Mouse (Mus musculus) embryo, embryonic 11.5 days (tissue): Measurements from ENCODE around the gene Slc45a3.
A peak's percentile ranks its signal among the peaks of the same experiment; 100 is the strongest.

Source experiments
- DNase-seq: peaks from one replicate; pipeline ENCODE4 v3.0.0-alpha.2; 2012; ENCODE audit warnings: low read depth, low spot score

Gene Slc45a3

DNA sequence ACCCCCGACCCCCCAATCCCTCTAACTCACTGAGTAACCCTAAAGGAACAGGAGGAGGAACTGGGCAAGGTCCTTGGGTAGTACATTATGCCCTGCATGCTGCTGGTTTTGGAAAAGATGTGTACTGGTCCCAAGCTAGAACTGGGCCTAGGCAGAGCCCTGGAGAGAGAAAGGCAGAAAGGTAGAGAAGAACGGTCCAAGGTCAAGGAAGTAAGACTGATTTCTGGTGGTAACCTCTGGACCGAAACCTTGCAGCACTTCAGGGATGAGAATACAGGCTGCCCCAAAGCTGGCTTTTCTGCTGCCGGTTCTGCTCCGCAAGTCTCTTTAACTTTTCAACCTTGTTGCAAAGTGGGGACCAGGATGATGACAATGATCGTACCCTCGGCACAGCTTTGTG is 1.8 kb downstream of the Slc45a3 start:
- DNase-seq, result no peak

DNA sequence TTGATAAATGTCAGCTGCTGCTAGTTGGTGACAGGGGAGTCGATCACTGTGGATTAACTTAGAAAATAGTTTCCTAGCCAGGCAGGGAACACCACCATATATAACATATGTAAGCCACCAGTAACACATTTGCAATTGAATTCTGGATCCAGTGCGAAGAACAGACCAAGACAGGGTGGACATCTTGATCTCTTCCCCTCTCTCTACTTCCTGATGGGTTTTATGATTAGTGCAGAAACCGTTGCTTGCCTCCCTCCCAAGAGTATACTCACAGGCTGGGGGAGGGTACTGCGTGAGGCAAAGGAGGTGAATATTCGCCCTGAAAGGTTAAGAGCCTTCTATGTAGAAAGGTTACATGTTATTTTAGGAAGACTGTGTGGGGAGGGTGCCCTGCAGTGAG is 3.1 kb downstream of the Slc45a3 start:
- no peak for DNase-seq

DNA sequence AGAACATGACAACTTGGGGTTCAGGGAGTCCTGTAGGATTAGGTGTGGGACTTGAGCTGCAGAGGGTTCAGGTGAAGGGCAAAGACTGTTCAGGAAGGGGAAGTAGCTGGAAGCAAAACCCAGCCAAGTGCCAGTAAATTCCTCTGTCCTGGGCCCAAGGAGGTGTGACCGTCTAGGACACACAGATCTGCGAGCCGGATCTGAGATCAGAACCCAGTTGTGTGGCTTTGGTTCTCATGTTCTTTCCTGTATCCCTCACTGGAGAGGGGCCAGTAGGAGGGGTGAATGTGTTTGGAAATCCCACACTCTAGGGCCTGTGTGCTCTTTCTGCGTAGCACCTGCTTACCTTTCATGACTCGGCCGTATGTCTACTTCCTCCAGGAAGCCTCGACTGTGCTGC is 4.6 kb downstream of the Slc45a3 start:
- DNase-seq, result no peak

DNA sequence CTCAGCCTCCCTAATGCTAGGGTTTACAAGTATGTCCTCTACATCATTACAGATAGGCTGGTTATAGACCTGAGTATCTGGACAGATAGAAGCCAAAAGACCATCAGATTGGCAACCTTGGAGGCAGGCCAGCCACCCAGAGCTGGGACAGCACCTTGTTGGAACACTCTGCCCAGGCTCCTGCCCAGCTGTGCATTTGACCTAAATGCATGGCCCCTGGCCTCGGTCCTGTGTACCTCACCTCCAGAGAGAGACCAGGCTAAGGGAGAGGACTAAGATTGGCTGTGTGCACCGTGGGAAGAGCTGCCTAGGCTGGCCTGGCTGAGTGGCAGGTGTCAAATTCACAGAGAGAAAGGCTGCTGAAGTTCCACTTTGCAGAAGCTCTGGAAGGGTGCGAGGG is 5.8 kb downstream of the Slc45a3 start:
- no peak for DNase-seq

DNA sequence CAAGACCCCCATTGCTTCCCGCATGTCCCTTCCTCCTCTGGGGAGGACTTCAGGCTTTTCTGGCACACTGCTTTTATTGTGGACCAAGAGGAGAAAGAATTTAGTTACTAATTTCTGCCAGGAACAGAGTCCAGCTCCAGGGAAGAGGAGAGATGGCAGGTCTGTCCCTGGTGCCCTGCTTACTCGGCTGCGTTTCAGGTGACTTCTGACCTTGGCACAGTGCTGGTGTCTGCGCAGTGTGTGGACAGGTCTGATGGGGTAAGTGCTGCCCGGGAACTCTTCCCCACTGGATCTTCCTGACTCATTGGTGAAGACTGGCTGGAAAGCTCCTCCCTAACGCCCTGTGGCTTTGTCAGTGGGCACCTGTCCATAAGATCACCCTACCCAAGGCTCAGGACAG is 6.2 kb downstream of the Slc45a3 start:
- DNase-seq, result no peak

DNA sequence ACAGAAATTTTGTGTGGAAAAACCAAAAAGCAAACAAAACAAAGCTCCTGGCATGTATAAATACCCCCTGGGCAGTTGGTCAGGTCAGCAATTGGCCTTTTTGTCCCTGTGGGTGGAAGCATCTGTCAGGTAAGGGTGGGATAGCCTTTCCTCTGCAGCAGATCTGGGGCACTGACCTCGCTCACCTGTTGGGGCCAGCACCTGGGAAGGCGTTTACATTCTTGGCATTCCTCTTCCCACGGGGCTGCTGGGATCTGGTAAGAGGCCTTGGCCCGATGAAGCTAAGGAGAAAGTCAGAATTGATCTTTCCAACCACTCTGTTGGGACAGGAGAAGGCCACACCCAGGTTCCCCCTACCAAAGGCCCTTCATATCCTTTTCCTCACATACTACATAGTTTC is 7.1 kb downstream of the Slc45a3 start:
- no peak for DNase-seq

DNA sequence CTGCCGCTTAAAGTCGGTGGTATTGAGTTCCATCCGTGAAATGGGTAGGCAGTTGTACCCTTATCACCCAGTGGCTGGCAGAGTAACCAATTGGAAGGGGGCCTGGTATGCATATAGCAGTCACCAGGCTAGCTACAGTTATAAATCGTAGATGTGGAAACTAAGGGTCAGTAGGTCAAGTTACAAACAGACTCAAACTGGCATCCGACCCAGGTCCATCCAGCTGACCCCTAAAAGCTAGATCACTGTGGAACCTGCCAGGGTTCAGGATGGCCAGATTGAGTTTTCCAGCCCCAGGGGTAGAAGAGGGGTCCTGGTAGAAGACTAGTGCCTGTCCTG is 7.5 kb downstream of the Slc45a3 start:
- no peak for DNase-seq

DNA sequence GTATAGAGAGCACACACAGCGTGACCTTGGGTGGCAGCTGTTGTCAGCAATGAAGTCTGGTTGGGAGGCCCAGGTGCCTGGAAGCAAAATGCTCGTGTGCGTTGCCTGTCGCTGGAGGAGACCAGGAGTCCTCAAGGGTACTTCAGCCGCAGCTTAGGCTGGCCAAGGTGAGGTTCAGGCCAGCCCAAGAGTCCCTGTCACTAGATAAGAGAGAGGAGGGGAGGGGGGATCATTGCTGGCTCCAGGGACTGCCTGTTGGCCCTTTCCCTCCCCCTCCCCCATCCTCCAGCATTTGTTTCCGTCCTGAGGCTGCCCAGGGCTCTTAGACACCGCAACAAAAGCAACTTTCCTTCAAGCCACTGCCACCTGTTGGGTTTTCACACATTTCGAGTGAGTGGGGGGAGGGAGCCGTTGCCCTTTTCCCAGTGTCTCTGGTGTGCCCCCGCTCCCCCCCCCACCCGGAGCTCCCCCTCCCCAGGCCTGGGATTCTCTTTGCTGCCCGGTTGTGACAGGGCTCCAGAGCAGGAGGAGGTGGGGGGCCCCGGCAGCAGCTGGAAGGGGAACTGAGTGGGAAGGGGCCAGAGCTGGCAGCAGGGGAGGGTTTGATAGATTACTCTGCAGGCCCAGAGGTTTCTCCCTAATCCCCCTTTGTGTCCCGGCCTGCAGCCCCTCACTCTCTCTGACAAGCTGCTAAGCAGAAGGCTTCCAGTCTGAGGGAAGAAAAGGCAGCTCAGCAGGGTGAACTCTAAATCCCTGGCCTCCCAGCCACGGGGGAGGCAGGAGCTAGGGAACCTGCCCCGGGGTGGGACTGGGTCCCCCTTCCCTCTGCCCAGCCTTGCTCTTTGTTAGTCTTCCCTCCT is 8.1 kb downstream of the Slc45a3 start:
- no peak for DNase-seq

DNA sequence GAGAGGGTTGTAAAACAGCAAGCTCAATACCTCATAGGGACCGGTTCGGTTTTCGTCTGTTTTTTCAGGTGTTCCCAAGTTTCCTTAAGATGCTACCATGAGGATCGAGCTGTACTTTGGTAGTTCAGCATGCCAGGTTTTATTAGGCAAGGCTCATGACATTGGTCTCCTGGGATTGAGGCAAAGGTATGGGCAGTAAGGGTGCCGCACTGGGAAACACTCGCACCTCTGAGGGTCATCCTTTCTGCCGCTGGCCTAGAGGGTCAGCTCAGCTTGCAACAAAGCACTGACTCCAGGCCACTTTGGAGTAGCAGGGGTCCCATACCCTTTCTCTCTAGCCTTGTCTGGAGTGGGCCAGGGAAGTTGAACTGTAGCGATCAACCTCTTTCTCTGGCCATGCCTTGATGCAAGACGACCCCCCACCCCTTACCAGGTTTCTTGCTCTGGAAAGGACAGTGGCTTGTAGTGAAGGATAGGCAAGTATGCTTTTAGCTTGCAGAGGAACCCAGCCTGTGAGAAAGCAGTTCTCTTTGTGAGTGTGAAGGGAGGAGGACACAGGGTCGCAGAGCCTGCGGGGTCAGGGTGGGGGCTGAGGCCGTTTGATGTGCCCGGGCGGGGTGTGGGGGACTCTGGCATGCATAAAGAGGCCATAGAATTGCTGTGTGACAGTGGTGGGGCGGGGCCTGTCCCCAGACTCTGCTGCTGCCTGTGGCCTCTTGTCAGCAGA is 9.2 kb downstream of the Slc45a3 start:
- no peak for DNase-seq

DNA sequence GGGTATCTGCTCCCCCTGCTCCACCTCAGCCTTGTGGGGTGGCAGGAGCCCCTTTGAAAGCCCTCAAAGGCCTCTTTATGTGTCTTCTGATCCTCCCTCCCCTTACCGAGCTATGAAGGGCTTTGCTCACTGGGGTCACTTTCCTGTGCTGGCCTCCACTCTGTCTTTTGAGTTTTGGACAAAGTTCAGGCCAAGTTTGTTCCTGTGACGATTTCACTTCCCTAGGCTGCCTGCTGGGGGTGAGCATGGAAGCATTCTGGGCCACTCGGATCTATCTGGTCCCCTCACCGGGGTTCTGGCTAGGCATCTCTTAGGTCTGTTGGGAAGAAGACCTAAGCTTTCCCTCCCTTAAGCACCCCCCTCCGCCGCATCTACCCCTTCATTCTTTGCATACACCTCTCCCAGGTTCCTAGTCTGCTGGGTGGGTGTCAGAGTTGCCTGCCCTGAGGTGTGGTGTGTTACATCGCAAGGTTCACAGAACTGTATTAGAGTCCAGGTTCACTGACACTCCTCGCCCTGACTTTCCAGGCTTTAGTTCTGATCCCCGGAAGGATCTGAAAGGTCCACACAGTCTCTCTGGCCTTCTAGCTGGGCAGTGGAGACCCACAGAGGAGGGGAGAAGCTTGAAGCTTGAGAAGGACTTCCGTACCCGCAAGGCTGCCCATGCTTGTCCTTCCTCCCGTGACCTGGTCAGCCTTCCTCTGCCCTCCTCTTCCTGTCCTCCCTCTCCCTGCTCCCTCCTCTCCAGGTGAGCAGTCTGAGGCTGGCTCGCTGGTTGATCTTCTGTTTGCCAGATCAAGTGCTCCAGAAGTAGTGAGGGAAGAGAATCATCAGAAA is 9.9 kb downstream of the Slc45a3 start:
- no peak for DNase-seq

DNA sequence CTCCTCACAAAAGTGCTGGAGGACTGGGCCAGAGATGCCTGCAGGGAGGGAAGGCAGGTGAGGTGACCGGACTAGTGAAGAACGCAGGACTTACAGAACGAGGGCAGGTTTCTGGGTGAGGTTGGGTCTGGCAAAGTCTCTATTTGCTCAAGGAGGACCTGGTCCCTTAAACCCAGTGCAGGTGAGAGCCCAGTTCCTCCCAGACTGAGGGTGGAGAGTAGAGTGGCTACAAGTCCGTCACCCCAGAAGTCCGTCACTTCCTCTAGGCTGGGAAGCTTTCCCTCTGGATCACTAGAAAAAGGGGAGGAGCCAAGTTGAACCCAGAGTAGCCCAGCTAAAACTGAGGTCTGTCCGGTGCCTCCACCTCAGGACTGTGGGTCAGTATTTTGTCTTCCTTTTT is 11.2 kb downstream of the Slc45a3 start:
- no peak for DNase-seq

DNA sequence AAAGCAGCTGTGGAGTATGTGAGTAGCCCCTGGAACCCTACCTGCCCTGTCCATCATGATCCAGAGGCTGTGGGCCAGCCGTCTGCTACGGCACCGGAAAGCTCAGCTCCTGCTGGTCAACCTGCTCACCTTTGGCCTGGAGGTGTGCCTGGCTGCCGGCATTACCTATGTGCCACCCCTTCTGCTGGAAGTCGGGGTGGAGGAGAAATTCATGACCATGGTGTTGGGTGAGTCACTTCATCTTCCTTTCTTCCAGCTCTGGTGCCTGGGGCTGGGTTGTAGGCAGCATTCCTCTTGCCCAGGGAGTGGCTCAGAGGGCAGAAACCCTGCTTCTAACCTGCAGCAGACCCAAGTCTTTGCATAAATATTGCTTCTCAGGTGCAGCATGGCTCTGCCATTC is 14.1 kb downstream of the Slc45a3 start:
- no peak for DNase-seq

DNA sequence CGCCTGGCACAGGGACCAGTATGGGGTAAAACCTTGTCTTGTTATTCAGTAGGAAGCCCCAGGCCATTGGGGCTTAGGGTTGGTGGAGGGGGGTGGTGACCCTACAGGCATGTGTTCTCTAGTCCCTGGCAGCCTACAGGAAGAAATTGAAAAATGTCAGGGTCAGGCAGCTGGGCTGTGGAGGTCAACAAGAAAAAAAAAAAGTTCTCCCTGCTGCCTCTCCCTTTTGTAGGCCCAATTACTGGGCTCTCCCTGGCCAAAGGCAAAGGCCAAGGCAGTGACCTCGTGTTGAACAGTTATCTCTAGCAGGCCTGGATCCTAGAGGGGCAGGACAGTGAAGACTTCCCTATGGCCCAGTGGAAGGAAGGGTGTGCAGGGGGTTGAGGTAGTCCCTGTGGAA is 17.7 kb downstream of the Slc45a3 start:
- no peak for DNase-seq

DNA sequence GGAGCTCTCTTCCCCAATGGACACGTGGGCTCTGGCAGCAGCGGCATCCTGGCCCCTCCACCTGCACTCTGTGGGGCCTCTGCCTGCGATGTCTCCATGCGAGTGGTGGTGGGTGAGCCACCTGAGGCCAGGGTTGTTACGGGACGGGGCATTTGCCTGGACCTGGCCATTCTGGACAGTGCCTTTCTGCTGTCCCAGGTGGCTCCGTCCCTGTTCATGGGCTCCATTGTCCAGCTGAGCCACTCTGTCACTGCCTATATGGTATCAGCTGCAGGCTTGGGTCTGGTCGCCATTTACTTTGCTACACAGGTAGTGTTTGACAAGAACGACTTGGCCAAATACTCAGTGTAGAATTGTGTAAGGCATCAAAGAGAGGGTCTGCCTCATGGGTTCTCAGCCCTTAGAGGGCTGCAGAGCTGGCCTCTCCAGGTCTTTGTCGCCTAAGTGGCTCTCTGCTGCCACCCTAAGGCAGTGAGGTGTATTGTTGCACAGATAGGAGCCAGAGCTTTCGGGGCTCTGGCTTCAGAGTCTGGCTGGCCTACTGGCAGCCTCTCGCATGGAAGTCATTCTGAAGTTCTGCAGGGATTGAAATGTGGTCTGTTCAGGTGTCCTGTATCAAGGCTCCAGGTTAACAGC is 18.7 kb downstream of the Slc45a3 start:
- peak; percentile 74 for DNase-seq

DNA sequence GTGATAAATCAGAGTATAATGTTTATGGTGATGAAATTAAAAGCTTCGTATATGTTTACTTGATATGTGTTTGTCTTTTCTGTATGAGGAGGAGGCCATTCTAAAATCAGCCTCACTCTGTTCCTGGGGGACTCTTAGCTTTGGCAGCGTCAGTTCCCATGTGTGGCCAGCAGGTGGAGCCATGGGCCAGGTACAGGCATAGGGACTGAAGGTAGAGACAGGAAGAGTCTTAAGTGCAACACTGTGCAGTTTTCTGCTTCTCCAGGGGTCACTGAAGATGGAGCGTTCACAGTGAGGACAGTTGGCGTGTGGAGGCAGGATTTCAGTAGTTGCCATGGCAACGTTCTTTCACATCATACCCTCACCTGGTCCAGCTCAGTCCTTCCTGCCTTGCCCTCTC is 20.1 kb downstream of the Slc45a3 start:
- no peak for DNase-seq

DNA sequence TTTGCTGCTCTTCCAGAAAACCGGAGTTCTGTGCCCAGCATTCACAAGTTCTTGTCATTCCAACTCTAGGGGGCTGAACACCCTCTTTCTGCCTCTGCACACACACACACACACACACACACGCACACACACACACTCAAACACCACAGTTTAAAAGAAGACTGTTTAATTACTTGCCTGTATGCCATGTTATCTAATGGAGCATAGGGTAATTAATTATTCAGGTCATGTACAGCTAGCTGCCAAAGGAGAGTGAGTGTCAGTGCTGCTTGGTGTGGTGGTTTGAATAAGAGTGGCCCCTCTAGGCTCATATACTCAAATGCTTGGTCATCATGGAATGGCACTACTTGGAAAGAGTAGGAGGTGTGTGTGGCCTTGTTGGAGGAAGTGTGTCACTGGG is 21.0 kb downstream of the Slc45a3 start:
- no peak for DNase-seq

DNA sequence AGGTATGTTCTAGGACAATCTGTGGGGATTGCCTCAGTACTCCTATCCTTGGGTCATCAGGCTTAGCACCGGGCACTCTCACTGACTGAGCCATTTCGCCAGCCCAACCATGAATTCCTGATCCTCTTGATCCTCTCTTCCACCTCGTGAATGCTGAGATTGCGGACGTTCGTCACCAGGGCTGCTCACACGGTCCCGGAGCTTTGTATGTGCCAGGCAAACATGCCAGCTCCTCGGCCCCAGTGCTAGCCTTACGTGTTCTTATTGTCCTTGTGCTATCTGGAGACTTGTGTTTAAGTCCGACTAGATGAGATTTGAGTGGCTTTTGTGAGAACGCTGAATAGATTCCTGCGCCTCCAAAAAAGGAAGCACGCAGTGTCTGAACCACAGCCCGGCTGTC is 24.7 kb downstream of the Slc45a3 start:
- no peak for DNase-seq

DNA sequence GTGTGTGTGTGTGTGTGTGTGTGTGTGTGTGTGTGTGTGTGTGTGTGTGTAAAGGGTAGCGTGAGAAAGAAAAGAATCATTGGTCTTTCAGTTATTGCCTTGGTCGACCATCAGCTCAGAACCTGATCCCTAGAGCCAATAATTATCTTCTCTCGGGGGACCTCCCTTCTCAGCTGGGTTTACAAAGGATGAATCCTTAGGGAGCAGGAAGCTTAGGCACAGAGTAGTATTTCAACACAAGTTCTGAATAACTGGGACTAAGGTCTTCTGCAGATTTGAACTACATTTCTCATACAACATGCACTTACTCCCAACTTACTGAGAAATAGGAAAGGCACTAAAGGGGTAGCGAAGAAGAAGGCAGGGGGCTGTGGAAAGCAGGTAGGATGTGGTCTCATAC is 26.7 kb downstream of the Slc45a3 start:
- DNase-seq, result no peak

DNA sequence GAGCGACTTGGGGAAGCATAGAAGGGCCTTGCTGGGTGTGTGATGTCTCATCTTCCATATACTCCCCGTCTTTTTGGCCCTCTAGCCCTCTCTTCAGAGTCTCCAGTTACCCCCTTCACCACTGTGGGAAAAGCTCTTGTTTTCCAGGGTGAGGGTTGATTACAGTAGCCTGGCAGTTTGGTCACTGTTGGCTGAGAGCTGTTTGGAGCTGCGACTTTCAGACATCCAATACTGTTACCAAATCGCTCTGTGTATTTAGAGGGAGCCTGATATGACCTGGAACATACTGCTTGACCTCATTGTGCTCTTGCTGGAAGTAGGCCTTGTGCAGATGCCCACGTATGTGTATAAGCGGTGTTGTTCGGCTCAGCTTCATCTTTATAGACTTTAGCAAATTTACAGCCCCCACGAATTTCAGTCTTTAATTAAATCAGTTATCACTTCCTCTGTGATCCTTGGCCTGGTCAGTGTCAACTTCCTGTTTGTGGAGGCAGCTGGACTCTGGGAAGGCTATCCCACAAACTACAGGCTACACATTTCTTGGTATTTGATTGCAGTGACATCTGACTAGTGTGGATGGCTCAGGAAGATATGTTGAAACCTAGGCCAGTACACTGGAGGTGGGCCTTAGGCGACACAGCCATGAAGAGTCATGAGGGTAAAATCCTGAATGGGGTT is 27.5 kb downstream of the Slc45a3 start:
- no peak for DNase-seq

DNA sequence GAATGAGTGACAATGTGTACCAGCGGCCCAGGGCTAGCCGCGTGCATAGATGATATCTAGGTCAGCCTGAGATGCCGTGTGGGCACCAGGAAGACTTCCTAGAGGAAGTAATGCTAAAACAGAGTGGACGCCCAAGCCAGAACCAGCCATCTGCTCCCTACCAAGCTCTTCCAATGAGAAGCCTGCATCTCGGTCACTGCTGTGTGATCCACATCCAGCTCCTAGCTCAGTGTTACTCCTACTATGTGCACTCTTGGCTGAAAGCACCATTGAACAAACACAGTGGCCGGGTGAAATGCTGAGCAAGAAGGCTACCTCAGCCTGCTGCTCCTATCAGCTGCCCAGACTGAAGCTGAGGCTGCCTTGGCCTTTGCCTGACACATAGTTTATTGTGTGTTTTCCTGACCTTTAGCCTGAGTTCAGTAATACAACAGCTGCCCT is 29.8 kb downstream of the Slc45a3 start:
- no peak for DNase-seq
